ENCODE assay signal across 11 mouse cellular contexts in genomic region chr9:94610600-94611337, GRCm38 (mm10). TPM values are rescaled to one million over a fixed set of nuclear protein-coding genes. Genes with fewer than 3 reads are reported as not detected.
DNase-seq lines count a peak whose midpoint lies in the region; ATAC-seq lines count a peak whose summit lies in the region.
"Had no signal": no experiment of that assay in that cellular context is flagged by ENCODE, and none has a peak within 500 bp of the region (broad histone marks: within the 10 kb centered on the region; RNA-seq: fewer than 3 reads in every experiment).

No protein-coding gene starts in this region.

- 55% methylated on average over 5 of the region's 5 CpGs for WGBS in forebrain, embryonic 11.5 days
- 76% methylated on average over 5 of the region's 5 CpGs for WGBS in forebrain, embryonic 10.5 days
- WGBS in hindbrain, embryonic 16.5 days: 23% methylated on average over 5 of the region's 5 CpGs
- 48% methylated on average over 5 of the region's 5 CpGs for WGBS in neural tube, embryonic 12.5 days

- no peak overlapping the region for H3K4me3 ChIP-seq in forebrain, embryonic 11.5 days (ENCODE audit: low read depth, low read length)
- no peak overlapping the region for H3K4me3 ChIP-seq in forebrain, embryonic 10.5 days
- H3K4me3 ChIP-seq in hindbrain, embryonic 16.5 days (ENCODE audit: low read length): no peak overlapping the region
- no peak overlapping the region for H3K4me3 ChIP-seq in neural tube, embryonic 12.5 days
- H3K4me3 ChIP-seq: megakaryocyte, embryonic 14.5 days had no signal

- DNase-seq in forebrain, embryonic 11.5 days (ENCODE audit: low spot score): peak; percentile 48
- no peak for DNase-seq in forebrain, embryonic 10.5 days (ENCODE audit: extremely low spot score, low spot score)
- peak; percentile 84 for DNase-seq in cerebellum, adult 8-10 months
- no peak for DNase-seq in ovary, postnatal 14 days (ENCODE audit: low spot score)
- no peak for DNase-seq in spleen, postnatal 14 days (ENCODE audit: low spot score in 2 of 2)
- DNase-seq in kidney, adult 18-20 months: no peak
- DNase-seq: B cell, adult 2 months; kidney, adult 11 months had no signal

- H3K4me1 ChIP-seq in forebrain, embryonic 11.5 days (replicated peaks; ENCODE audit: control insufficient read depth, insufficient read depth, low read length): peaks cover 2% of the 10 kb centered on the region; the same call in 1 of the 2 replicates
- peaks cover 14% of the 10 kb centered on the region for H3K4me1 ChIP-seq in forebrain, embryonic 10.5 days
- H3K4me1 ChIP-seq in hindbrain, embryonic 16.5 days (ENCODE audit: control insufficient read depth, insufficient read depth, low read depth, low read length): peaks cover 8% of the 10 kb centered on the region
- no peaks in the 10 kb centered on the region for H3K4me1 ChIP-seq in neural tube, embryonic 12.5 days

- no peaks in the 10 kb centered on the region for H3K27me3 ChIP-seq in forebrain, embryonic 11.5 days (ENCODE audit: control insufficient read depth, insufficient read depth, low read length)
- no peaks in the 10 kb centered on the region for H3K27me3 ChIP-seq in forebrain, embryonic 10.5 days (ENCODE audit: poor library complexity, severe bottlenecking)
- H3K27me3 ChIP-seq in hindbrain, embryonic 16.5 days (replicated peaks; ENCODE audit: control insufficient read depth, insufficient read depth, low read length): no peaks in the 10 kb centered on the region
- no peaks in the 10 kb centered on the region for H3K27me3 ChIP-seq in neural tube, embryonic 12.5 days (replicated peaks)
- H3K27me3 ChIP-seq: megakaryocyte, embryonic 14.5 days had no signal

- no peak overlapping the region for H3K27ac ChIP-seq in forebrain, embryonic 11.5 days (ENCODE audit: low read depth, low read length)
- no peak overlapping the region for H3K27ac ChIP-seq in forebrain, embryonic 10.5 days
- no peak overlapping the region for H3K27ac ChIP-seq in hindbrain, embryonic 16.5 days (ENCODE audit: low read depth, low read length)
- no peak overlapping the region for H3K27ac ChIP-seq in neural tube, embryonic 12.5 days

- no peak overlapping the region for H3K9ac ChIP-seq in forebrain, embryonic 11.5 days (ENCODE audit: low read length)
- H3K9ac ChIP-seq in hindbrain, embryonic 16.5 days (ENCODE audit: low read depth, low read length): no peak overlapping the region
- no peak overlapping the region for H3K9ac ChIP-seq in neural tube, embryonic 12.5 days

- H3K4me2 ChIP-seq in forebrain, embryonic 11.5 days (ENCODE audit: low read depth, low read length, severe bottlenecking): no peak overlapping the region
- H3K4me2 ChIP-seq in hindbrain, embryonic 16.5 days (ENCODE audit: low read length): peak overlapping the region; percentile 21
- H3K4me2 ChIP-seq in neural tube, embryonic 12.5 days (replicated peaks): no peak overlapping the region

- H3K9me3 ChIP-seq in forebrain, embryonic 11.5 days (ENCODE audit: control insufficient read depth, low read length): no peaks in the 10 kb centered on the region
- H3K9me3 ChIP-seq in forebrain, embryonic 10.5 days: no peaks in the 10 kb centered on the region
- H3K9me3 ChIP-seq in hindbrain, embryonic 16.5 days (ENCODE audit: control insufficient read depth, low read length): no peaks in the 10 kb centered on the region
- H3K9me3 ChIP-seq in neural tube, embryonic 12.5 days: no peaks in the 10 kb centered on the region
- H3K9me3 ChIP-seq: megakaryocyte, embryonic 14.5 days had no signal

- no peaks in the 10 kb centered on the region for H3K36me3 ChIP-seq in forebrain, embryonic 11.5 days (ENCODE audit: control insufficient read depth, insufficient read depth, low read length)
- no peaks in the 10 kb centered on the region for H3K36me3 ChIP-seq in forebrain, embryonic 10.5 days (replicated peaks)
- H3K36me3 ChIP-seq in hindbrain, embryonic 16.5 days (ENCODE audit: control insufficient read depth, insufficient read depth, low read length): no peaks in the 10 kb centered on the region
- H3K36me3 ChIP-seq in neural tube, embryonic 12.5 days: no peaks in the 10 kb centered on the region

- ATAC-seq in forebrain, embryonic 11.5 days (replicated peaks; ENCODE audit: low FRiP score): peak; percentile 60
- ATAC-seq in hindbrain, embryonic 16.5 days: peak; percentile 86
- peak; percentile 81; the same call in 1 of the 2 replicates for ATAC-seq in neural tube, embryonic 12.5 days (ENCODE audit: low FRiP score, low read depth)

RNA-seq across cellular contexts. Expression of gene Slc9a9, which starts 58.9 kb away (rescaled TPM):
- 1.6 and 2.0 TPM in 2 replicates for polyA plus RNA-seq in forebrain, embryonic 11.5 days (2014; fragmentation: Nextera tagmentation; extraction: Ambion mirVana)
- 0.91 and 1.2 TPM in 2 replicates for polyA plus RNA-seq in forebrain, embryonic 10.5 days (2016; fragmentation: Nextera tagmentation; extraction: Ambion mirVana)
- 6.9 and 7.0 TPM in 2 replicates for polyA plus RNA-seq in hindbrain, embryonic 16.5 days (2015; fragmentation: Nextera tagmentation; extraction: Ambion mirVana)
- polyA plus RNA-seq in neural tube, embryonic 12.5 days (2016; fragmentation: Nextera tagmentation; extraction: Ambion mirVana): 6.4 and 8.6 TPM in 2 replicates

Comparison
In these comparisons a context has a peak if more than half of its experiments do, and no peak if none do; other contexts are left out.
1. DNase-seq: peak in forebrain, embryonic 11.5 days (single experiment) and cerebellum, adult 8-10 months (single experiment); none in forebrain, embryonic 10.5 days (single experiment), ovary, postnatal 14 days (single experiment), spleen, postnatal 14 days (0 of 2) and kidney, adult 18-20 months (single experiment).
2. Peak in every context shown above with its lines, with median percentiles within 50 percentile points of each other: ATAC-seq.